Mouse (Mus musculus): ENCODE data around the gene 1700020D05Rik.

The 1700020D05Rik gene

GRCm38 (mm10) chr19:5503687-5504086, at the start of gene 1700020D05Rik:
Gene 1700020D05Rik (minus strand): TSS chr19:5503787.
- no peak for DNase-seq (ENCODE audit: low spot score)

GRCm38 (mm10) chr19:5547471-5548056, 44.0 kb upstream of the 1700020D05Rik start:
- DNase-seq (ENCODE audit: low spot score) = no peak

- DNase-seq (ENCODE audit: low spot score) = no peak
Observed at GRCm38 (mm10) chr19:5544031-5544430, 40.4 kb upstream of the 1700020D05Rik start.

GRCm38 (mm10) chr19:5543362-5543761, 39.8 kb upstream of the 1700020D05Rik start:
- no peak for DNase-seq (ENCODE audit: low spot score)

- no peak for DNase-seq (ENCODE audit: low spot score)
Observed at GRCm38 (mm10) chr19:5538786-5539185, 35.2 kb upstream of the 1700020D05Rik start.

GRCm38 (mm10) chr19:5532520-5532919, 28.9 kb upstream of the 1700020D05Rik start:
- DNase-seq (ENCODE audit: low spot score) = no peak

GRCm38 (mm10) chr19:5530138-5530524, 26.5 kb upstream of the 1700020D05Rik start:
- DNase-seq (ENCODE audit: low spot score) = no peak

GRCm38 (mm10) chr19:5529325-5530137, 25.9 kb upstream of the 1700020D05Rik start:
- peak; percentile 91 for DNase-seq (ENCODE audit: low spot score)

- no peak for DNase-seq (ENCODE audit: low spot score)
Observed at GRCm38 (mm10) chr19:5525204-5525603, 21.6 kb upstream of the 1700020D05Rik start.

- no peak for DNase-seq (ENCODE audit: low spot score)
Observed at GRCm38 (mm10) chr19:5518721-5519120, 15.1 kb upstream of the 1700020D05Rik start.

GRCm38 (mm10) chr19:5516906-5517505, 13.4 kb upstream of the 1700020D05Rik start:
- no peak for DNase-seq (ENCODE audit: low spot score)

- DNase-seq (ENCODE audit: low spot score) = no peak
Observed at GRCm38 (mm10) chr19:5515840-5516777, 12.5 kb upstream of the 1700020D05Rik start.

- no peak for DNase-seq (ENCODE audit: low spot score)
Observed at GRCm38 (mm10) chr19:5513005-5513349, 9.4 kb upstream of the 1700020D05Rik start.

GRCm38 (mm10) chr19:5512091-5513004, 8.8 kb upstream of the 1700020D05Rik start:
- DNase-seq (ENCODE audit: low spot score) = no peak

- peak; percentile 19 for DNase-seq (ENCODE audit: low spot score)
Observed at GRCm38 (mm10) chr19:5511074-5511632, 7.6 kb upstream of the 1700020D05Rik start.

- DNase-seq (ENCODE audit: low spot score) = peak; percentile 90
Observed at GRCm38 (mm10) chr19:5510031-5511026, 6.7 kb upstream of the 1700020D05Rik start, which contains the start of gene Snx32. Gene Snx32 (minus strand): TSS chr19:5510538.

GRCm38 (mm10) chr19:5500330-5500875, 3.2 kb downstream of the 1700020D05Rik start:
- DNase-seq (ENCODE audit: low spot score) = no peak

GRCm38 (mm10) chr19:5496052-5496370, 7.6 kb downstream of the 1700020D05Rik start:
- no peak for DNase-seq (ENCODE audit: low spot score)

Measured in spleen, adult 12 weeks (tissue).